Mouse (Mus musculus): ENCODE measurements around the gene Zbtb11. TPM values are rescaled to one million over a fixed set of nuclear protein-coding genes. Genes with fewer than 3 reads are reported as not detected.

Zbtb11 gene
- polyA plus RNA-seq, 1 experiment from 2014 or later, result 13.8 TPM

GRCm38 (mm10) chr16:56055911-56056310, 82.2 kb downstream of the Zbtb11 start:
- Histone ChIP-seq H3K36me3 (ENCODE audit: control insufficient read depth, insufficient read depth) (no peaks in the 10 kb centered on the region), H3K4me2 (ENCODE audit: low read depth, low read length) (no peak overlapping the region), H3K4me3 (ENCODE audit: low read length) (no peak overlapping the region), H3K27me3 (ENCODE audit: control insufficient read depth, insufficient read depth, low read length) (no peaks in the 10 kb centered on the region), H3K4me1 (ENCODE audit: control insufficient read depth, insufficient read depth, low read length) (no peaks in the 10 kb centered on the region), H3K27ac (ENCODE audit: low read length) (no peak overlapping the region), H3K9ac (ENCODE audit: low read length) (no peak overlapping the region), H3K9me3 (replicated peaks; ENCODE audit: control insufficient read depth, low read length) (no peaks in the 10 kb centered on the region)
- 84% methylated on average over 3 of the region's 3 CpGs for WGBS
- no peak for ATAC-seq (replicated peaks; ENCODE audit: extremely low read depth, insufficient read depth, low FRiP score)

- Histone ChIP-seq H3K9me3 (replicated peaks; ENCODE audit: control insufficient read depth, low read length) (no peaks in the 10 kb centered on the region), H3K9ac (ENCODE audit: low read length) (no peak overlapping the region), H3K4me2 (ENCODE audit: low read depth, low read length) (no peak overlapping the region), H3K4me3 (ENCODE audit: low read length) (no peak overlapping the region), H3K4me1 (ENCODE audit: control insufficient read depth, insufficient read depth, low read length) (no peaks in the 10 kb centered on the region), H3K36me3 (ENCODE audit: control insufficient read depth, insufficient read depth) (no peaks in the 10 kb centered on the region), H3K27ac (ENCODE audit: low read length) (no peak overlapping the region), H3K27me3 (ENCODE audit: control insufficient read depth, insufficient read depth, low read length) (no peaks in the 10 kb centered on the region)
- WGBS, result 72% methylated on average over 7 of the region's 7 CpGs
- no peak for ATAC-seq (replicated peaks; ENCODE audit: extremely low read depth, insufficient read depth, low FRiP score)
Observed at GRCm38 (mm10) chr16:56056944-56057590, 83.4 kb downstream of the Zbtb11 start.

GRCm38 (mm10) chr16:56058151-56058550, 84.5 kb downstream of the Zbtb11 start:
- 77% methylated on average over 10 of the region's 10 CpGs for WGBS

More at GRCm38 (mm10) chr16:56058151-56058550, 84.5 kb downstream of the Zbtb11 start:
- H3K4me1 ChIP-seq (ENCODE audit: control insufficient read depth, insufficient read depth, low read length), result no peaks in the 10 kb centered on the region
- no peaks in the 10 kb centered on the region for H3K9me3 ChIP-seq (replicated peaks; ENCODE audit: control insufficient read depth, low read length)
- ATAC-seq (replicated peaks; ENCODE audit: extremely low read depth, insufficient read depth, low FRiP score), result no peak
- H3K36me3 ChIP-seq (ENCODE audit: control insufficient read depth, insufficient read depth), result no peaks in the 10 kb centered on the region
- H3K9ac ChIP-seq (ENCODE audit: low read length), result no peak overlapping the region
- no peak overlapping the region for H3K4me3 ChIP-seq (ENCODE audit: low read length)
- H3K27me3 ChIP-seq (ENCODE audit: control insufficient read depth, insufficient read depth, low read length), result no peaks in the 10 kb centered on the region
- no peak overlapping the region for H3K4me2 ChIP-seq (ENCODE audit: low read depth, low read length)
- no peak overlapping the region for H3K27ac ChIP-seq (ENCODE audit: low read length)

Other genes with a start within 250 kb of the Zbtb11 start
- 2.9 and 3.2 TPM in 2 replicates for gene Nfkbiz, start 135.0 kb upstream of the Zbtb11 start, polyA plus RNA-seq (2015; fragmentation: Nextera tagmentation; extraction: Ambion mirVana)
- gene Nxpe3, start 78.6 kb upstream of the Zbtb11 start, polyA plus RNA-seq (2015; fragmentation: Nextera tagmentation; extraction: Ambion mirVana), result 0.44 and 0.81 TPM in 2 replicates
- gene Cep97, start 39.0 kb upstream of the Zbtb11 start, polyA plus RNA-seq (2015; fragmentation: Nextera tagmentation; extraction: Ambion mirVana), result 9.6 and 9.9 TPM in 2 replicates
- gene Rpl24, start 7.6 kb upstream of the Zbtb11 start, polyA plus RNA-seq (2015; fragmentation: Nextera tagmentation; extraction: Ambion mirVana), result 404 and 445 TPM in 2 replicates
- gene Pcnp, start 55.9 kb downstream of the Zbtb11 start, polyA plus RNA-seq (2015; fragmentation: Nextera tagmentation; extraction: Ambion mirVana), result 138 and 151 TPM in 2 replicates
- gene Trmt10c, start 63.9 kb downstream of the Zbtb11 start, polyA plus RNA-seq (2015; fragmentation: Nextera tagmentation; extraction: Ambion mirVana), result 21.2 and 24.3 TPM in 2 replicates
- gene Senp7, start 74.5 kb downstream of the Zbtb11 start, polyA plus RNA-seq (2015; fragmentation: Nextera tagmentation; extraction: Ambion mirVana), result 16.7 and 20.8 TPM in 2 replicates
- 0.07 and 0.64 TPM in 2 replicates for gene Impg2, start 230.4 kb downstream of the Zbtb11 start, polyA plus RNA-seq (2015; fragmentation: Nextera tagmentation; extraction: Ambion mirVana)